Mouse (Mus musculus) liver, adult 10 weeks (tissue): ENCODE measurements around the gene Ubxn4. TPM values are rescaled to one million over a fixed set of nuclear protein-coding genes. Genes with fewer than 3 reads are reported as not detected.

Source experiments
- polyA plus RNA-seq: library from polyadenylated mRNA; stranded (reverse); fragments of 350-450 nt; fragmentation: Illumina TruSeq; extraction: RNeasy Lipid Tissue Mini Kit (QIAGEN cat#74804); gene quantifications from one replicate; pipeline ENCODE4 v1.2.3, GENCODE M21; 2014; ENCODE audit warnings: low read depth, low replicate concordance

Ubxn4 gene
- 108 TPM for polyA plus RNA-seq

GRCm38 (mm10) chr1:128243627-128243995 lies at the start of gene Ubxn4:
TSS of gene Ubxn4 (plus strand) at chr1:128243964.

GRCm38 (mm10) chr1:128328218-128328617 lies 84.5 kb downstream of the Ubxn4 start, which contains the start of gene Lct:
TSS of gene Lct (minus strand) at chr1:128328318.

Other genes starting within 250 kb of the Ubxn4 start
- gene Zranb3, start 140.9 kb upstream of the Ubxn4 start, polyA plus RNA-seq = 2.1 TPM
- gene R3hdm1, start 140.7 kb upstream of the Ubxn4 start, polyA plus RNA-seq = 48.4 TPM
- not detected for gene Lct, start 84.4 kb downstream of the Ubxn4 start, polyA plus RNA-seq
- 2.2 TPM for gene Mcm6, start 115.7 kb downstream of the Ubxn4 start, polyA plus RNA-seq
- 148 TPM for gene Dars, start 173.4 kb downstream of the Ubxn4 start, polyA plus RNA-seq